Mouse (Mus musculus) forebrain, embryonic 15.5 days (tissue): ENCODE data around the gene Slc1a5. TPM values are rescaled to one million over a fixed set of nuclear protein-coding genes. Genes with fewer than 3 reads are reported as not detected.

Experiments used
- ATAC-seq: fragments of 200-750 bp; cut with Nextera tagmentation; replicated peaks from 2 replicates; pipeline ENCODE4 v1.8.0; 2017; ENCODE audit warnings: mild to moderate bottlenecking, moderate TSS enrichment, moderate library complexity
- H3K27ac ChIP-seq: fragments of 300-500 bp; sonication (generic); replicated peaks from 2 replicates; pipeline ENCODE4 v1.5.1; 2015; ENCODE audit warnings: mild to moderate bottlenecking, inconsistent platforms
- H3K27me3 ChIP-seq: fragments of 300-500 bp; sonication (generic); 2 replicates; pipeline ENCODE4 v1.6.1; 2015; ENCODE audit warnings: inconsistent platforms
- H3K36me3 ChIP-seq: fragments of 300-500 bp; sonication (generic); 2 replicates; pipeline ENCODE4 v1.6.1; 2015; ENCODE audit warnings: mild to moderate bottlenecking, inconsistent platforms
- H3K4me1 ChIP-seq: fragments of 300-500 bp; sonication (generic); 2 replicates; pipeline ENCODE4 v1.6.1; 2015; ENCODE audit warnings: inconsistent platforms
- H3K4me2 ChIP-seq: fragments of 300-500 bp; sonication (generic); replicated peaks from 2 replicates; pipeline ENCODE4 v1.6.1; 2015; ENCODE audit warnings: mild to moderate bottlenecking, inconsistent platforms
- H3K4me3 ChIP-seq: fragments of 300-500 bp; sonication (generic); 2 replicates; pipeline ENCODE4 v1.5.1; 2015; ENCODE audit warnings: mild to moderate bottlenecking, inconsistent platforms
- H3K9ac ChIP-seq: fragments of 300-500 bp; sonication (generic); replicated peaks from 2 replicates; pipeline ENCODE4 v1.6.1; 2015; ENCODE audit warnings: mild to moderate bottlenecking, inconsistent platforms
- H3K9me3 ChIP-seq: fragments of 300-500 bp; sonication (generic); 2 replicates; pipeline ENCODE4 v1.6.1; 2016; ENCODE audit warnings: inconsistent platforms
- WGBS: fragments of 180-500 bp; shearing (Covaris S2); methylation state at CpG from one replicate; pipeline ENCODE4 v1.1.7; 2015; ENCODE audit warnings: mixed read lengths; 5-methylcytosine and 5-hydroxymethylcytosine counted together
- polyA plus RNA-seq: library from polyadenylated mRNA; unstranded; fragments of >200 nt; fragmentation: Nextera tagmentation; extraction: Ambion mirVana; gene quantifications from 2 replicates; pipeline ENCODE4 v1.2.1, GENCODE M21; 2015

Gene Slc1a5
- polyA plus RNA-seq, 1 experiment from 2014 or later: 10.0 TPM

DNA sequence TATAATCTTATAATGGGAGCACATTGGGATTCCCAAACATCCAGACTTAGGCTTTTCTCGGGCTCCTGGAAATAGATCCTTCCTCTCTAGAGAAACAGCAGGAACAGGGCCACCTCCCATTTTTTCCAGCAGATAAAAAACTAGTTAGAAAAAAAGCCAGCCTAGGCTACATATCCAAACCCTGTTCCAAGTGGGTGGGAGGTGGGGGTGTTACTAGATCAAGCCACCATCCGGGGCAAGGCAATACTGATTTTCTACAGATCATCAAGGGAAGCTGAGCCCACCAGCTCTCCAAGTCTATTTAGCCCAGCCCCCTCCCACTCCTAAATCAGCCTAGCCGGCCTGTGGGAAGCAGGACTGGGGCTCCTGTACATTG is 63.5 kb downstream of the Slc1a5 start:
- H3K4me3 ChIP-seq: 0 out of 2 replicates have a peak overlapping the region, but pooled peaks have one; percentile 2
- peaks cover 14% of the 10 kb centered on the region for H3K36me3 ChIP-seq
- 0 out of 2 replicates have a peak overlapping the region, but pooled peaks have one; percentile 22 for H3K27ac ChIP-seq
- ATAC-seq: no peak
- no peak overlapping the region for H3K9ac ChIP-seq
- H3K4me2 ChIP-seq: peak overlapping the region; percentile 99
- no peaks in the 10 kb centered on the region for H3K9me3 ChIP-seq
- 72% methylated on average over 3 of the region's 3 CpGs for WGBS
- H3K4me1 ChIP-seq: peaks cover 35% of the 10 kb centered on the region
- H3K27me3 ChIP-seq: no peaks in the 10 kb centered on the region

DNA sequence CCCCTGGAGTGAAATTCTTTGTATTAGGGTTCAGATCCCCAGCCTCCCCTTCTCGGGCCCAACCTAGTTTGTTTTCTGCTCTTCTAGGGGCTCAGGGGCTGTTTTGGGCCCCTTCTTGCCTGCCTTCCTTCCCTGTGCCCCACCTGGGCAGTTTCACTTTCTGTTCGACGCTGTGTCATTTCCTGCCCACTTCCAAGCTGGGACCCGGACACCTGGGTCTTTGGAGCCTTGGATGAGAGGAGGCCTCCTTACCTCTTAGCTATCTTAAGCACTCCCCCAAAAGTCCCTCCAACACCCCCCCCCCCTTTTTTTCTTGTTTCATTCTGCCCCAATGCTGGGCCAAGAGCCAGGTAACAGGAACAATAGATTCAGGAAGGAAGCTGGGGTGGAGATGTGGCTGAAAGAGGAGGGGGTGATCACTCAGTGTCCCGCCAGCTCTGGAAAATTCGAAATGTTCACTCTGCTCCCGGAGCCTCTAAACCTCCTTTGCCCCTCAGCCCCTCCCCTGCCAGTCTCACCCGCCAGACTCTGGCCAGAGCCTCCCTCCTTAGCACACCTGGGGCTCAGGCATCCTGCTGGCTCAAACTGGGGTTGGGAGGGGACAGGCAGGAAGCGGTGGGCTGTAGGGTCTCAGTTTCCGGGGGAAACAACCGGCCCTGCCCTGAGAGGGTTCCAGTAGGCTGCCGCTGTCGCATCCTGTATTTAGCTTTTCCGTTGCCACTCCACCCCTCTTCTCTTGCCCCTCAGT is 64.1 kb downstream of the Slc1a5 start:
- Histone ChIP-seq H3K4me2 (peak overlapping the region; percentile 99), H3K4me1 (peaks cover 35% of the 10 kb centered on the region), H3K9ac (0 out of 2 replicates have a peak overlapping the region, but pooled peaks have one; percentile 19), H3K9me3 (no peaks in the 10 kb centered on the region), H3K4me3 (peak overlapping the region; percentile 2; the same call in 1 of the 2 replicates), H3K27me3 (no peaks in the 10 kb centered on the region), H3K36me3 (peaks cover 14% of the 10 kb centered on the region), H3K27ac (0 out of 2 replicates have a peak overlapping the region, but pooled peaks have one; percentile 22)
- 41% methylated on average over 14 of the region's 14 CpGs for WGBS
- no peak for ATAC-seq

DNA sequence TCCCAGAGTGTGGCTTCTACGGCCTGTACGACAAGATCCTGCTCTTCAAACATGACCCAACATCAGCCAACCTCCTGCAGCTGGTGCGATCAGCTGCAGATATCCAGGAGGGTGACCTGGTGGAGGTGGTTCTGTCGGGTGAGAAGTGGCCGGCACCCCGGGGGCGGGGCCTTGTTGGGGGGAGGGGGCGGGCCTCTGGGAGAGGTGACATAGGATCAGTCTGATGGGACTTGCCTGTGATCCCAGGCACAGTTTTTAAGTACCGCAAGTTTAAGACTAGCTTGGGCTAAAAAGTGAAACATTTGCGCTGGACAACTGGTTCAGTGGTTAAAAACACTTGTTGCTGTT is 64.7 kb downstream of the Slc1a5 start:
- no peak for ATAC-seq
- H3K4me1 ChIP-seq: peaks cover 35% of the 10 kb centered on the region
- no peak overlapping the region for H3K4me3 ChIP-seq
- 45% methylated on average over 10 of the region's 10 CpGs for WGBS
- H3K27ac ChIP-seq: no peak overlapping the region
- H3K4me2 ChIP-seq: no peak overlapping the region
- peaks cover 8% of the 10 kb centered on the region for H3K36me3 ChIP-seq
- no peak overlapping the region for H3K9ac ChIP-seq
- H3K9me3 ChIP-seq: no peaks in the 10 kb centered on the region
- no peaks in the 10 kb centered on the region for H3K27me3 ChIP-seq

DNA sequence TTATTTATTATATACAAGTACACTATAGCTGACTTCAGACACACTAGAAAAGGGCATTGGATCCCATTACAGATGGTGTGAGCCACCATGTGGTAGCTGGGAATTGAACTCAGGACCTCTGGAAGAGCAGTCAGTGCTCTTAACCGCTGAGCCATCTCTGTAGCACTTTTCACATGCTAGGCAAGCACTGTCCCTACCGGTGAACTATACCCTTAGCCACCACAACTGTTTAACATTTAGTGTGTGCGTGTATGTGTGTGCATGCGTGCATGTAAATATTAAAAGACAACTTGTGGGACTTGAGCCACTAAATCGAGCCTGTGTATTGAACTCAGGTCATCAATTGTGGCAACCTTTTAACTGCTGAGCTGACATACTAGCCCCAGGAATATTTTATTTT is 65.6 kb downstream of the Slc1a5 start:
- 95% methylated on average over 5 of the region's 5 CpGs for WGBS
- no peak overlapping the region for H3K4me3 ChIP-seq
- peaks cover 35% of the 10 kb centered on the region for H3K4me1 ChIP-seq
- H3K27me3 ChIP-seq: no peaks in the 10 kb centered on the region
- H3K9me3 ChIP-seq: no peaks in the 10 kb centered on the region
- no peak overlapping the region for H3K27ac ChIP-seq
- peaks cover 11% of the 10 kb centered on the region; the same call in 1 of the 2 replicates for H3K36me3 ChIP-seq
- no peak overlapping the region for H3K9ac ChIP-seq
- ATAC-seq: no peak
- no peak overlapping the region for H3K4me2 ChIP-seq

DNA sequence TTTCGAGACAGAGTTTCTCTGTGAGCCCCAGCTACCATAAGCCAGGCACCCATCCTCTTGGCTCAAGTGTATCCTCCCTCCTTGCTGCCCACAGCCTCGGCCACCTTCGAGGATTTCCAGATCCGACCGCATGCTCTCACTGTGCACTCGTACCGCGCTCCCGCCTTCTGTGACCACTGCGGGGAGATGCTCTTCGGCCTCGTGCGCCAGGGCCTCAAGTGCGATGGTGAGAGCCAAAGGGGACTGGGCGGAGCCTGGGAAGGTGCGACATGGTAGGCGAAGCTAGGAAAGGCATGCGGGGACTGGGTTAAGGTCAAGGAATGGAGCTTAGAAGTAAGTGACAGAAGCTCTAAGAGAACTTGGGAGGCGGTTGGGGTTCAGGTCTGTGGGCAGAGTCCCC is 66.4 kb downstream of the Slc1a5 start:
- Histone ChIP-seq H3K9ac (no peak overlapping the region), H3K4me1 (peaks cover 30% of the 10 kb centered on the region), H3K9me3 (no peaks in the 10 kb centered on the region), H3K27ac (no peak overlapping the region), H3K36me3 (peaks cover 13% of the 10 kb centered on the region; the same call in 1 of the 2 replicates), H3K4me3 (no peak overlapping the region), H3K4me2 (no peak overlapping the region), H3K27me3 (no peaks in the 10 kb centered on the region)
- WGBS: 86% methylated on average over 19 of the region's 19 CpGs
- no peak for ATAC-seq

Other genes with a start within 250 kb of the Slc1a5 start
- 37.5 and 38.9 TPM in 2 replicates for gene Arhgap35, start 166.3 kb upstream of the Slc1a5 start, polyA plus RNA-seq
- gene Ceacam15, start 105.6 kb upstream of the Slc1a5 start, polyA plus RNA-seq: not detected in 2 replicates
- gene Ceacam9, start 59.4 kb upstream of the Slc1a5 start, polyA plus RNA-seq: 0.13 and 0.18 TPM in 2 replicates
- gene Ap2s1, start 42.9 kb upstream of the Slc1a5 start, polyA plus RNA-seq: 395 and 401 TPM in 2 replicates
- gene Strn4, start 34.5 kb downstream of the Slc1a5 start, polyA plus RNA-seq: 185 and 193 TPM in 2 replicates
- 28.2 and 29.0 TPM in 2 replicates for gene Fkrp, start 35.4 kb downstream of the Slc1a5 start, polyA plus RNA-seq
- gene Prkd2, start 61.6 kb downstream of the Slc1a5 start, polyA plus RNA-seq: 7.0 and 8.0 TPM in 2 replicates
- 3.3 and 3.4 TPM in 2 replicates for gene Dact3, start 94.0 kb downstream of the Slc1a5 start, polyA plus RNA-seq
- gene Gng8, start 110.4 kb downstream of the Slc1a5 start, polyA plus RNA-seq: 4.4 TPM in 2 replicates
- gene Ptgir, start 125.2 kb downstream of the Slc1a5 start, polyA plus RNA-seq: 0.13 and 0.29 TPM in 2 replicates
- gene Calm3, start 142.8 kb downstream of the Slc1a5 start, polyA plus RNA-seq: 291 and 305 TPM in 2 replicates
- 87.4 and 102 TPM in 2 replicates for gene Pnmal2, start 163.3 kb downstream of the Slc1a5 start, polyA plus RNA-seq
- 47.9 and 53.1 TPM in 2 replicates for gene Pnmal1, start 178.3 kb downstream of the Slc1a5 start, polyA plus RNA-seq
- gene Gm42372, start 201.7 kb downstream of the Slc1a5 start, polyA plus RNA-seq: 3.7 and 4.3 TPM in 2 replicates
- 6.8 and 7.0 TPM in 2 replicates for gene Ccdc8, start 211.4 kb downstream of the Slc1a5 start, polyA plus RNA-seq
- 103 and 111 TPM in 2 replicates for gene Ppp5c, start 246.6 kb downstream of the Slc1a5 start, polyA plus RNA-seq